ENCODE assay signal across 24 mouse cellular contexts in genomic region chr7:98629947-98630346, GRCm38 (mm10).
"Had no signal": no experiment of that assay in that cellular context is flagged by ENCODE, and none has a peak within 500 bp of the region (broad histone marks: within the 10 kb centered on the region; RNA-seq: fewer than 3 reads in every experiment).

No protein-coding gene starts in this region.

- H3K4me1 ChIP-seq: heart, embryonic 15.5 days; hindbrain, embryonic 13.5 days; hindbrain, embryonic 15.5 days; kidney, embryonic 15.5 days; limb, embryonic 13.5 days; limb, embryonic 15.5 days; liver, embryonic 12.5 days had no signal

- H3K27me3 ChIP-seq: heart, embryonic 13.5 days; heart, embryonic 15.5 days; hindbrain, embryonic 13.5 days; hindbrain, embryonic 15.5 days; kidney, embryonic 15.5 days; limb, embryonic 13.5 days; limb, embryonic 15.5 days; liver, embryonic 12.5 days had no signal

- H3K4me3 ChIP-seq: heart, embryonic 13.5 days; heart, embryonic 15.5 days; hindbrain, embryonic 13.5 days; hindbrain, embryonic 15.5 days; kidney, embryonic 15.5 days; limb, embryonic 13.5 days; limb, embryonic 15.5 days; liver, embryonic 12.5 days had no signal

- ATAC-seq: hindbrain, postnatal 0 days; intestine, embryonic 16.5 days; liver, embryonic 12.5 days had no signal

- H3K9me3 ChIP-seq: heart, embryonic 13.5 days; heart, embryonic 15.5 days; hindbrain, embryonic 13.5 days; hindbrain, embryonic 15.5 days; kidney, embryonic 15.5 days; limb, embryonic 13.5 days; limb, embryonic 15.5 days; liver, embryonic 12.5 days had no signal

- H3K9ac ChIP-seq: heart, embryonic 13.5 days; heart, embryonic 15.5 days; hindbrain, embryonic 13.5 days; hindbrain, embryonic 15.5 days; kidney, embryonic 15.5 days; limb, embryonic 13.5 days; limb, embryonic 15.5 days; liver, embryonic 12.5 days; liver, embryonic 14.5 days had no signal

- DNase-seq: gastrocnemius, postnatal 14 days; gastrocnemius, postnatal 36 days; heart, adult 18-20 months; heart, postnatal 14 days; kidney, adult 11 months; kidney, adult 2 months; kidney, adult 9 months; kidney, postnatal 14 days; kidney, postnatal 36 days; layer of hippocampus, adult 9-11 months; layer of hippocampus, postnatal 36 days; left cerebral cortex, postnatal 4 days had no signal

- H3K4me2 ChIP-seq: heart, embryonic 13.5 days; heart, embryonic 15.5 days; hindbrain, embryonic 13.5 days; hindbrain, embryonic 15.5 days; kidney, embryonic 15.5 days; limb, embryonic 13.5 days; limb, embryonic 15.5 days; liver, embryonic 12.5 days had no signal

- H3K27ac ChIP-seq: heart, embryonic 13.5 days; heart, embryonic 15.5 days; hindbrain, embryonic 13.5 days; hindbrain, embryonic 15.5 days; hindbrain, postnatal 0 days; kidney, embryonic 15.5 days; kidney, postnatal 0 days; limb, embryonic 13.5 days; limb, embryonic 15.5 days; liver, embryonic 12.5 days; liver, embryonic 14.5 days had no signal
